Comparison of ENCODE assay signal across 8 mouse cellular contexts in genomic region chr7:138734254-138734653, GRCm38 (mm10).
A peak's percentile ranks its signal among the peaks of the same experiment; 100 is the strongest.
DNase-seq lines count a peak whose midpoint lies in the region; ATAC-seq and TF ChIP-seq lines count a peak whose summit lies in the region.

No protein-coding gene starts in this region.

- no peak for TF ChIP-seq POLR2A in cerebellum, adult 2 months (IDR thresholded peaks at IDR 0.05; ENCODE audit: borderline replicate concordance, insufficient read depth, low read length)

- WGBS in cerebellum, adult 2 months, result 47% methylated on average over 4 of the region's 4 CpGs
- 23% methylated on average over 4 of the region's 4 CpGs for WGBS in liver, embryonic 12.5 days (ENCODE audit: insufficient replicate concordance)
- 26% methylated on average over 4 of the region's 4 CpGs for WGBS in embryonic facial prominence, embryonic 10.5 days

- intact Hi-C loops in left cerebral cortex, postnatal 14 days (cut with DNase I), result loop anchor here (5.0 kb wide), 1 partner anchor 93 kb away; no protein-coding TSS in a partner anchor

- H3K9me3 ChIP-seq in liver, embryonic 12.5 days (replicated peaks), result no peaks in the 10 kb centered on the region
- no peaks in the 10 kb centered on the region for H3K9me3 ChIP-seq in embryonic facial prominence, embryonic 10.5 days

- no peak overlapping the region for H3K4me2 ChIP-seq in liver, embryonic 12.5 days

- H3K9ac ChIP-seq in liver, embryonic 12.5 days, result no peak overlapping the region

- peak; percentile 47 for TF ChIP-seq CTCF in cerebellum, adult 2 months (IDR thresholded peaks at IDR 0.05; ENCODE audit: borderline replicate concordance, insufficient read depth, low read depth, low read length)

- H3K4me1 ChIP-seq in cerebellum, adult 2 months (ENCODE audit: control insufficient read depth, insufficient read depth, low read length), result peaks cover 3% of the 10 kb centered on the region; the same call in 1 of the 2 replicates
- no peaks in the 10 kb centered on the region for H3K4me1 ChIP-seq in liver, embryonic 12.5 days
- H3K4me1 ChIP-seq in embryonic facial prominence, embryonic 10.5 days, result no peaks in the 10 kb centered on the region

- ATAC-seq in liver, embryonic 12.5 days, result no peak

- H3K27ac ChIP-seq in cerebellum, adult 2 months (ENCODE audit: insufficient read depth, low read length), result no peak overlapping the region
- H3K27ac ChIP-seq in liver, embryonic 12.5 days, result no peak overlapping the region
- no peak overlapping the region for H3K27ac ChIP-seq in embryonic facial prominence, embryonic 10.5 days (replicated peaks)

- peak in 1 of 2 experiments; percentile 30 for DNase-seq in cerebellum, adult 2 months
- DNase-seq in cerebellum, adult 11 months, result no peak
- DNase-seq in liver, result peak; percentile 24
- peak; percentile 18 for DNase-seq in adipocyte (ENCODE audit: low spot score)
- peak; percentile 60 for DNase-seq in embryonic facial prominence, embryonic 10.5 days (ENCODE audit: low spot score)
- DNase-seq in left cerebral cortex, postnatal 14 days (ENCODE audit: low spot score in 2 of 2), result peak; percentile 42 to 54
- DNase-seq in right cerebral cortex, postnatal 10 days (ENCODE audit: low spot score in 2 of 2), result peak; percentile 45 to 55

- H3K36me3 ChIP-seq in liver, embryonic 12.5 days, result no peaks in the 10 kb centered on the region
- H3K36me3 ChIP-seq in embryonic facial prominence, embryonic 10.5 days (replicated peaks), result no peaks in the 10 kb centered on the region

- no peak overlapping the region for H3K4me3 ChIP-seq in cerebellum, adult 2 months (replicated peaks; ENCODE audit: insufficient read depth, low read depth, low read length)
- no peak overlapping the region for H3K4me3 ChIP-seq in liver, embryonic 12.5 days
- H3K4me3 ChIP-seq in embryonic facial prominence, embryonic 10.5 days, result no peak overlapping the region

- no peaks in the 10 kb centered on the region for H3K27me3 ChIP-seq in cerebellum, adult 2 months (ENCODE audit: control insufficient read depth, insufficient read depth, low read length)
- H3K27me3 ChIP-seq in liver, embryonic 12.5 days (replicated peaks), result no peaks in the 10 kb centered on the region
- H3K27me3 ChIP-seq in embryonic facial prominence, embryonic 10.5 days (replicated peaks; ENCODE audit: low read depth, poor library complexity, severe bottlenecking), result no peaks in the 10 kb centered on the region
